Mouse (Mus musculus): ENCODE results near the gene Kat6b.
A peak's percentile ranks its signal among the peaks of the same experiment; 100 is the strongest.

DNA sequence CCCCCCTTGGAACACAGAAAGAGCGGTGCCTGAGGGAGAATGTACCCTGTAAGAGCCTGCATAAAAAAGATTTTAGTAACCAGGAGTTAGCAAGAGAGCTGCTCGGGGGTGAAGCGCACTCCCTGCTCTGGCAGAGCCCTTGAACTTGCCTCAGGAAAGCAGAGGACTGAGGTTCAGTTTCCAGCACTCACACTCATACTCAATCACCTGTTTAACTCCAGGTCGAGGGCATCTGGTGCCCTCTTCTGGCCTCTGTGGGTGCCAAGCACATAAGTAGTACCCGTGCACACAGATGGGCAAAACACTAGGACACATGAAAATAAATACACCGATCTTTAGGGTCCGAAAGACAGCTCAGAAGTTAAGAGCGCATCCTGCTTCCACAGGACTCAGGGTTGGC is 1.7 kb upstream of the Kat6b start:
- TF ChIP-seq POLR2AphosphoS2 (IDR thresholded peaks at IDR 0.05; ENCODE audit: low read depth, low read length) (no peak), ZC3H11A (IDR thresholded peaks at IDR 0.05; ENCODE audit: low read depth, low read length) (no peak), CTCF (conservative IDR thresholded peaks at IDR 0.05 in 1 of 2, IDR thresholded peaks at IDR 0.05 in 1 of 2; ENCODE audit: low read depth in 2 of 2, low read length in 2 of 2) (peak in 1 of 2 experiments; percentile 20; a peak in 1 of 4 replicates), BHLHE40 (IDR thresholded peaks at IDR 0.05; ENCODE audit: low read depth, low read length) (no peak), NELFE (IDR thresholded peaks at IDR 0.05; ENCODE audit: low read depth, low read length) (no peak), POLR2A (IDR thresholded peaks at IDR 0.05; ENCODE audit: low read depth, low read length) (no peak), MAFK (IDR thresholded peaks at IDR 0.05; ENCODE audit: insufficient replicate concordance, low read length) (no peak), HCFC1 (IDR thresholded peaks at IDR 0.05; ENCODE audit: low read depth, low read length) (no peak), USF2 (conservative IDR thresholded peaks at IDR 0.05; ENCODE audit: low read depth, low read length) (no peak), EP300 (IDR thresholded peaks at IDR 0.05; ENCODE audit: low read length) (no peak), ZKSCAN1 (IDR thresholded peaks at IDR 0.05; ENCODE audit: borderline replicate concordance, low read depth, low read length) (no peak), CHD1 (IDR thresholded peaks at IDR 0.05; ENCODE audit: low read depth, low read length) (no peak)

Measured in CH12.LX (cell line).